Mouse (Mus musculus) splenic B cell, adult 2 months (primary cell): Measurements from ENCODE around the gene Defb30.

ENCODE experiments used
- DNase-seq: peaks from one replicate; pipeline ENCODE4 v3.0.0-alpha.2; 2011; ENCODE audit warnings: low read depth, low spot score
- H3K27me3 ChIP-seq: 2 replicates; pipeline ENCODE4 v1.6.1; 2012; ENCODE audit warnings: mild to moderate bottlenecking, low read length, moderate library complexity, mixed read lengths; ENCODE audit not compliant: control insufficient read depth, poor library complexity, insufficient read depth, severe bottlenecking
- H3K36me3 ChIP-seq: 2 replicates; pipeline ENCODE4 v1.6.1; 2012; ENCODE audit warnings: mild to moderate bottlenecking, low read length, moderate library complexity, mixed read lengths; ENCODE audit not compliant: control insufficient read depth, poor library complexity, insufficient read depth, severe bottlenecking

Defb30 gene

GRCm38 (mm10) chr14:62997777-62998176, 52.0 kb downstream of the Defb30 start, which contains the start of gene Defb47:
Defb47 (plus strand) TSS chr14:62998077.
- DNase-seq = no peak
- Histone ChIP-seq H3K27me3 (no peaks in the 10 kb centered on the region), H3K36me3 (no peaks in the 10 kb centered on the region)

GRCm38 (mm10) chr14:62991849-62992510, 57.8 kb downstream of the Defb30 start:
- Histone ChIP-seq H3K36me3 (no peaks in the 10 kb centered on the region), H3K27me3 (no peaks in the 10 kb centered on the region)
- no peak for DNase-seq

DNA sequence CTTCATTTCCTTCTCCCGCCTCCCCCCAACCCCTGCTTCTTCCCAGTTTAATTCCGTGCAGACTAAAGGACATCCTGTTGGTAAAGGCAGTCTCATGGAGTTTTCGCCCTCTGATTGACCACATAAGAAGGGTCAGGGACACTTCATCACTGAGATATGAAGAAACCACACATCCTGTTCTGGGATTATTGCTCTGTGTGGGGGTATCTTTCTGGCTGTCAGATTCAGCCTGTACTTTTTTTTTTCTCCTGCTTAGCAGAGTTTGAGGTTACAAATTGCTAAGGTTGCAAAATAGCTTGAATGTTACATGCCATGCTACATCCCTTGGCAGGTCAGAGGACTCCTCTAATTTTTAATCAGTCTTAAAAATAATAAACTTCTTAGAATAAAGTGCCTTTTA, 58.5 kb downstream of the Defb30 start:
- DNase-seq = no peak
- Histone ChIP-seq H3K27me3 (no peaks in the 10 kb centered on the region), H3K36me3 (no peaks in the 10 kb centered on the region)

GRCm38 (mm10) chr14:62984410-62984809, 65.3 kb downstream of the Defb30 start, which contains the start of gene Defb48:
Defb48 (minus strand) TSS chr14:62984510.
- no peak for DNase-seq
- H3K36me3 ChIP-seq = no peaks in the 10 kb centered on the region
- H3K27me3 ChIP-seq = no peaks in the 10 kb centered on the region
